Mouse (Mus musculus): ENCODE measurements around the gene Fgfr2. TPM values are rescaled to one million over a fixed set of nuclear protein-coding genes. Genes with fewer than 3 reads are reported as not detected.
"Not testable (repeated sequence)": the region's sequence is repeated elsewhere in the genome, so short reads cannot be mapped to it uniquely, and the experiment has no call there.

The Fgfr2 gene
- polyA plus RNA-seq, 1 experiment from 2014 or later, result 93.6 TPM

DNA sequence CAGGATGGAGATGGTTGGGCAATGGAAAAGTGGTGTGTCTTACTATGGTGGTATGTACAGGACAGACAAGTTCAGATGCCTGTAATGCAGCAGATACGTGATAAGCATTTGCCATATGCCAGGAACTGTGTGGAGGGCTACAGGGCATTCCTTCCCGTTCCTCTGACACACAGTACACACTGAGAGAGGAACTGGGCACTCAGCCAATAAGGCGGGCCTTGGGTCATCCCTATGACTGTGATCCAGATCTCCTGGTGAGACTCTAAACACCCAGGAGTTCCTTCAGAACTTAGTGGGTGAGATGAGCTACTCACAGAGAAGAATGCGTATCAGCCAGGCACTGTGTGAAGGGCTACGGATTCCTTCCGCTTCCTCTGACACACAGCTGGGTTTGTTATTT, 2009.5 kb downstream of the Fgfr2 start:
- Histone ChIP-seq H3K4me2 (ENCODE audit: low read depth, low read length, severe bottlenecking) (no peak overlapping the region), H3K4me1 (replicated peaks; ENCODE audit: control insufficient read depth, insufficient read depth, low read length) (no peaks in the 10 kb centered on the region), H3K4me3 (ENCODE audit: low read depth, low read length) (no peak overlapping the region), H3K9ac (ENCODE audit: low read length) (no peak overlapping the region), H3K27me3 (ENCODE audit: control insufficient read depth, insufficient read depth, low read length) (no peaks in the 10 kb centered on the region), H3K27ac (ENCODE audit: low read depth, low read length) (no peak overlapping the region), H3K36me3 (ENCODE audit: control insufficient read depth, insufficient read depth, low read length) (no peaks in the 10 kb centered on the region), H3K9me3 (ENCODE audit: control insufficient read depth, low read length) (no peaks in the 10 kb centered on the region)
- DNase-seq (ENCODE audit: low spot score) (no peak), ATAC-seq (replicated peaks; ENCODE audit: low FRiP score) (no peak)
- WGBS, result 83% methylated on average over 6 of the region's 6 CpGs

DNA sequence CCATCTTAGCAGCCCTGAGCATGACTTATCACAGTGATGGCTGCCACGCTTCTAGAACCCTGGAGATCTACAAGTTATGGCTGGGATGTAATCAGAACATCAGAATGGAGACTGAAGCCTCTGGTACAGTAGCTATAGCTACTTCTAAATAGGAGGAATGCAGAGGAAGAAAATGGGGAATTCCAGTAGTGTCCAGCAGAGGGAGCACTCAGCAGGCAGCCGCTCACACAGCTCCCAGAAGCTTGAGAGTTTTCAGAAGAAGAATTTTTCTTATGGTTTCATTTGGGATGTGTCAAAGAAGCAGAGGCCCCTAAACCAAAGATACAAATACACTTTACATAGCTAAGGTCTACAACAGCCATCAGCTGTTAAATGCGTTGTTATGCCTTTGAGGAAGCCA, 2010.7 kb downstream of the Fgfr2 start:
- H3K9ac ChIP-seq (ENCODE audit: low read length), result no peak overlapping the region
- no peak overlapping the region for H3K4me2 ChIP-seq (ENCODE audit: low read depth, low read length, severe bottlenecking)
- DNase-seq (ENCODE audit: low spot score), result peak; percentile 73
- H3K27me3 ChIP-seq (ENCODE audit: control insufficient read depth, insufficient read depth, low read length), result no peaks in the 10 kb centered on the region
- no peak overlapping the region for H3K27ac ChIP-seq (ENCODE audit: low read depth, low read length)
- no peak overlapping the region for H3K4me3 ChIP-seq (ENCODE audit: low read depth, low read length)
- H3K36me3 ChIP-seq (ENCODE audit: control insufficient read depth, insufficient read depth, low read length), result no peaks in the 10 kb centered on the region
- no peaks in the 10 kb centered on the region for H3K4me1 ChIP-seq (replicated peaks; ENCODE audit: control insufficient read depth, insufficient read depth, low read length)
- WGBS, result 32% methylated on average over 3 of the region's 3 CpGs
- H3K9me3 ChIP-seq (ENCODE audit: control insufficient read depth, low read length), result no peaks in the 10 kb centered on the region
- ATAC-seq (replicated peaks; ENCODE audit: low FRiP score), result no peak

- not testable (repeated sequence) for H3K4me1 ChIP-seq (replicated peaks; ENCODE audit: control insufficient read depth, insufficient read depth, low read length); H3K27ac ChIP-seq (ENCODE audit: low read depth, low read length); DNase-seq (ENCODE audit: low spot score); H3K36me3 ChIP-seq (ENCODE audit: control insufficient read depth, insufficient read depth, low read length); H3K9ac ChIP-seq (ENCODE audit: low read length); H3K4me3 ChIP-seq (ENCODE audit: low read depth, low read length); H3K9me3 ChIP-seq (ENCODE audit: control insufficient read depth, low read length); ATAC-seq (replicated peaks; ENCODE audit: low FRiP score); H3K27me3 ChIP-seq (ENCODE audit: control insufficient read depth, insufficient read depth, low read length); H3K4me2 ChIP-seq (ENCODE audit: low read depth, low read length, severe bottlenecking)
- WGBS, result 81% methylated on average over 9 of the region's 9 CpGs
These were observed 2040.7 kb downstream of the Fgfr2 start for GRCm38 (mm10) chr7:131082403-131082802.

DNA sequence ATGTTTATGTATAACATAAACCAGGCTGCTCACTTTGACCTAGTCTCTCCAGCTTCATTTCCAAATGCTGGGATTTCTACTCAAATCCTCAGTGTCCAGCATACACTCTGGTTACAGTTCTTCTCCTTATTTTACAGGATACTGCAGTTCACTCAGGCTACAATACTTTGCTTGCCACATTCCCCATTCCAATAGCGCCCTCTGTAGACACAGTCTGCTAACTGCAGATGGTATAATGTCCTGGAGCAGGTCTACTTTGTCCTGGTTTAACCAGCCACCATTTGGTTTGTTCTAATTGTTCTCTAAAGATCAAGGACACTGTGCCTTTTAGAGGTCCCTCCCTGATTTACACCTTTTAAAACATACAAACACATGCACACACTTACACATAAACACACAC, 2047.2 kb downstream of the Fgfr2 start:
- DNase-seq (ENCODE audit: low spot score) (peak; percentile 55), ATAC-seq (replicated peaks; ENCODE audit: low FRiP score) (no peak)
- H3K9me3 ChIP-seq (ENCODE audit: control insufficient read depth, low read length), result no peaks in the 10 kb centered on the region
- no peak overlapping the region for H3K4me2 ChIP-seq (ENCODE audit: low read depth, low read length, severe bottlenecking)
- no peak overlapping the region for H3K27ac ChIP-seq (ENCODE audit: low read depth, low read length)
- WGBS, result 9% methylated on average over 1 of the region's 1 CpGs
- no peak overlapping the region for H3K9ac ChIP-seq (ENCODE audit: low read length)
- H3K4me1 ChIP-seq (replicated peaks; ENCODE audit: control insufficient read depth, insufficient read depth, low read length), result no peaks in the 10 kb centered on the region
- H3K4me3 ChIP-seq (ENCODE audit: low read depth, low read length), result no peak overlapping the region
- no peaks in the 10 kb centered on the region for H3K36me3 ChIP-seq (ENCODE audit: control insufficient read depth, insufficient read depth, low read length)
- H3K27me3 ChIP-seq (ENCODE audit: control insufficient read depth, insufficient read depth, low read length), result no peaks in the 10 kb centered on the region

DNA sequence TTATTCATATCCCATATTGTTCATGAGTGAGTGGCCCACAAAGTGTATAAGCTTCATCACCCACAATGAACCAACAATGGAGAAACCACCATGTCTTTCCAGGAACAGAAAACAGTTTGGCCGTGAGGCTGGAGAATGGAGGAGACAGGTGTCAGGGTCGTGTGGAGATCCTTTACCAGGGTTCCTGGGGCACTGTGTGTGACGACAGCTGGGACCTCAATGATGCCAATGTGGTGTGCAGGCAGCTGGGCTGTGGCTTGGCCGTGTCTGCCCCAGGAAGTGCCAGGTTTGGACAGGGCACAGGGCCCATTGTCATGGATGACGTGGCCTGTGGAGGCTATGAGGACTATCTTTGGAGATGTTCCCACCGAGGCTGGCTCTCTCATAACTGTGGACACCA, 2049.1 kb downstream of the Fgfr2 start:
- not testable (repeated sequence) for H3K27me3 ChIP-seq (ENCODE audit: control insufficient read depth, insufficient read depth, low read length); H3K9me3 ChIP-seq (ENCODE audit: control insufficient read depth, low read length); ATAC-seq (replicated peaks; ENCODE audit: low FRiP score); H3K36me3 ChIP-seq (ENCODE audit: control insufficient read depth, insufficient read depth, low read length); H3K27ac ChIP-seq (ENCODE audit: low read depth, low read length); H3K4me1 ChIP-seq (replicated peaks; ENCODE audit: control insufficient read depth, insufficient read depth, low read length); DNase-seq (ENCODE audit: low spot score); H3K4me2 ChIP-seq (ENCODE audit: low read depth, low read length, severe bottlenecking); H3K4me3 ChIP-seq (ENCODE audit: low read depth, low read length); H3K9ac ChIP-seq (ENCODE audit: low read length)
- 83% methylated on average over 6 of the region's 6 CpGs for whole genome bisulfite sequencing

GRCm38 (mm10) chr7:131073476-131073875, 2049.7 kb downstream of the Fgfr2 start:
- not testable (repeated sequence) for ATAC-seq (replicated peaks; ENCODE audit: low FRiP score); H3K4me3 ChIP-seq (ENCODE audit: low read depth, low read length); H3K27ac ChIP-seq (ENCODE audit: low read depth, low read length); DNase-seq (ENCODE audit: low spot score); H3K4me1 ChIP-seq (replicated peaks; ENCODE audit: control insufficient read depth, insufficient read depth, low read length); H3K36me3 ChIP-seq (ENCODE audit: control insufficient read depth, insufficient read depth, low read length); H3K4me2 ChIP-seq (ENCODE audit: low read depth, low read length, severe bottlenecking); H3K9me3 ChIP-seq (ENCODE audit: control insufficient read depth, low read length); H3K27me3 ChIP-seq (ENCODE audit: control insufficient read depth, insufficient read depth, low read length); H3K9ac ChIP-seq (ENCODE audit: low read length)
- 84% methylated on average over 3 of the region's 3 CpGs for WGBS

- 4% methylated on average over 1 of the region's 1 CpGs for WGBS
- not testable (repeated sequence) for H3K27me3 ChIP-seq (ENCODE audit: control insufficient read depth, insufficient read depth, low read length); ATAC-seq (replicated peaks; ENCODE audit: low FRiP score); H3K9ac ChIP-seq (ENCODE audit: low read length); H3K9me3 ChIP-seq (ENCODE audit: control insufficient read depth, low read length); DNase-seq (ENCODE audit: low spot score); H3K4me2 ChIP-seq (ENCODE audit: low read depth, low read length, severe bottlenecking); H3K36me3 ChIP-seq (ENCODE audit: control insufficient read depth, insufficient read depth, low read length); H3K4me3 ChIP-seq (ENCODE audit: low read depth, low read length); H3K4me1 ChIP-seq (replicated peaks; ENCODE audit: control insufficient read depth, insufficient read depth, low read length); H3K27ac ChIP-seq (ENCODE audit: low read depth, low read length)
These were observed 2055.0 kb downstream of the Fgfr2 start for GRCm38 (mm10) chr7:131068191-131068590.

GRCm38 (mm10) chr7:131062541-131062940, 2060.6 kb downstream of the Fgfr2 start:
- WGBS, result 87% methylated on average over 2 of the region's 2 CpGs

GRCm38 (mm10) chr7:131059808-131060207, 2063.3 kb downstream of the Fgfr2 start:
- 64% methylated on average over 2 of the region's 2 CpGs for WGBS
- H3K27ac ChIP-seq (ENCODE audit: low read depth, low read length); H3K9ac ChIP-seq (ENCODE audit: low read length); ATAC-seq (replicated peaks; ENCODE audit: low FRiP score); H3K4me1 ChIP-seq (replicated peaks; ENCODE audit: control insufficient read depth, insufficient read depth, low read length); H3K27me3 ChIP-seq (ENCODE audit: control insufficient read depth, insufficient read depth, low read length); DNase-seq (ENCODE audit: low spot score); H3K9me3 ChIP-seq (ENCODE audit: control insufficient read depth, low read length); H3K4me3 ChIP-seq (ENCODE audit: low read depth, low read length); H3K36me3 ChIP-seq (ENCODE audit: control insufficient read depth, insufficient read depth, low read length); H3K4me2 ChIP-seq (ENCODE audit: low read depth, low read length, severe bottlenecking): not testable (repeated sequence)

More at GRCm38 (mm10) chr7:131062541-131062940, 2060.6 kb downstream of the Fgfr2 start:
- no peaks in the 10 kb centered on the region for H3K36me3 ChIP-seq (ENCODE audit: control insufficient read depth, insufficient read depth, low read length)
- no peak overlapping the region for H3K9ac ChIP-seq (ENCODE audit: low read length)
- no peak overlapping the region for H3K4me2 ChIP-seq (ENCODE audit: low read depth, low read length, severe bottlenecking)
- H3K4me3 ChIP-seq (ENCODE audit: low read depth, low read length), result no peak overlapping the region
- H3K4me1 ChIP-seq (replicated peaks; ENCODE audit: control insufficient read depth, insufficient read depth, low read length), result no peaks in the 10 kb centered on the region
- no peak for DNase-seq (ENCODE audit: low spot score)
- H3K27ac ChIP-seq (ENCODE audit: low read depth, low read length), result no peak overlapping the region
- H3K9me3 ChIP-seq (ENCODE audit: control insufficient read depth, low read length), result no peaks in the 10 kb centered on the region
- no peak for ATAC-seq (replicated peaks; ENCODE audit: low FRiP score)
- H3K27me3 ChIP-seq (ENCODE audit: control insufficient read depth, insufficient read depth, low read length), result no peaks in the 10 kb centered on the region
